Mouse (Mus musculus): Measurements from ENCODE around the gene Svs3a. TPM values are rescaled to one million over a fixed set of nuclear protein-coding genes. Genes with fewer than 3 reads are reported as not detected.
"Not testable (repeated sequence)": the region's sequence is repeated elsewhere in the genome, so short reads cannot be mapped to it uniquely, and the experiment has no call there.

Svs3a gene
- polyA plus RNA-seq (2014; fragmentation: Nextera tagmentation; extraction: Ambion mirVana) = not detected in 2 replicates

- not testable (repeated sequence) for H3K27ac ChIP-seq (ENCODE audit: low read depth, low read length); ATAC-seq; H3K4me2 ChIP-seq (ENCODE audit: low read length); H3K27me3 ChIP-seq (replicated peaks; ENCODE audit: control insufficient read depth, insufficient read depth, low read length); H3K4me3 ChIP-seq (ENCODE audit: low read depth, low read length); H3K4me1 ChIP-seq (ENCODE audit: control insufficient read depth, insufficient read depth, low read length); DNase-seq (ENCODE audit: low spot score); H3K36me3 ChIP-seq (ENCODE audit: control insufficient read depth, insufficient read depth, low read length); H3K9me3 ChIP-seq (replicated peaks; ENCODE audit: control insufficient read depth, low read length); H3K9ac ChIP-seq (ENCODE audit: low read length)
- WGBS = 78% methylated on average over 1 of the region's 1 CpGs
Observed at GRCm38 (mm10) chr2:164288968-164289367, at the start of gene Svs3a. Gene Svs3a, plus strand, starts transcription at chr2:164289268.

GRCm38 (mm10) chr2:164256540-164256939 is 32.5 kb upstream of the Svs3a start, which contains the start of gene Svs3b:
Gene Svs3b, minus strand, starts transcription at chr2:164256640.
- H3K27me3 ChIP-seq (replicated peaks; ENCODE audit: control insufficient read depth, insufficient read depth, low read length); DNase-seq (ENCODE audit: low spot score): not testable (repeated sequence)
- WGBS = 95% methylated on average over 1 of the region's 1 CpGs

GRCm38 (mm10) chr2:164278359-164278758 is 10.7 kb upstream of the Svs3a start, which contains the start of gene Svs4:
Gene Svs4, minus strand, starts transcription at chr2:164278459.
- Histone ChIP-seq H3K4me2 (ENCODE audit: low read length) (no peak within 1 kb of the TSS), H3K27me3 (replicated peaks; ENCODE audit: control insufficient read depth, insufficient read depth, low read length) (no peaks in the 10 kb centered on the region), H3K9ac (ENCODE audit: low read length) (no peak within 1 kb of the TSS), H3K36me3 (ENCODE audit: control insufficient read depth, insufficient read depth, low read length) (no peaks in the 10 kb centered on the region), H3K27ac (ENCODE audit: low read depth, low read length) (no peak within 1 kb of the TSS), H3K4me1 (ENCODE audit: control insufficient read depth, insufficient read depth, low read length) (no peaks in the 10 kb centered on the region), H3K4me3 (ENCODE audit: low read depth, low read length) (no peak within 1 kb of the TSS), H3K9me3 (replicated peaks; ENCODE audit: control insufficient read depth, low read length) (no peaks in the 10 kb centered on the region)
- WGBS = 97% methylated on average over 4 of the region's 4 CpGs
- ATAC-seq (no peak), DNase-seq (ENCODE audit: low spot score) (no peak)

More at GRCm38 (mm10) chr2:164256540-164256939, 32.5 kb upstream of the Svs3a start, which contains the start of gene Svs3b:
- H3K4me1 ChIP-seq (ENCODE audit: control insufficient read depth, insufficient read depth, low read length); H3K27ac ChIP-seq (ENCODE audit: low read depth, low read length); H3K9me3 ChIP-seq (replicated peaks; ENCODE audit: control insufficient read depth, low read length); H3K4me3 ChIP-seq (ENCODE audit: low read depth, low read length); H3K36me3 ChIP-seq (ENCODE audit: control insufficient read depth, insufficient read depth, low read length); H3K4me2 ChIP-seq (ENCODE audit: low read length); ATAC-seq; H3K9ac ChIP-seq (ENCODE audit: low read length): not testable (repeated sequence)

- Histone ChIP-seq H3K4me2 (ENCODE audit: low read length) (no peak overlapping the region), H3K36me3 (ENCODE audit: control insufficient read depth, insufficient read depth, low read length) (no peaks in the 10 kb centered on the region), H3K4me3 (ENCODE audit: low read depth, low read length) (no peak overlapping the region), H3K4me1 (ENCODE audit: control insufficient read depth, insufficient read depth, low read length) (no peaks in the 10 kb centered on the region), H3K27me3 (replicated peaks; ENCODE audit: control insufficient read depth, insufficient read depth, low read length) (no peaks in the 10 kb centered on the region), H3K27ac (ENCODE audit: low read depth, low read length) (no peak overlapping the region), H3K9ac (ENCODE audit: low read length) (no peak overlapping the region), H3K9me3 (replicated peaks; ENCODE audit: control insufficient read depth, low read length) (no peaks in the 10 kb centered on the region)
- ATAC-seq (no peak), DNase-seq (ENCODE audit: low spot score) (no peak)
- 86% methylated on average over 5 of the region's 5 CpGs for WGBS
Observed at GRCm38 (mm10) chr2:164312599-164312998, 23.5 kb downstream of the Svs3a start.

- not testable (repeated sequence) for H3K27me3 ChIP-seq (replicated peaks; ENCODE audit: control insufficient read depth, insufficient read depth, low read length); H3K36me3 ChIP-seq (ENCODE audit: control insufficient read depth, insufficient read depth, low read length); H3K9ac ChIP-seq (ENCODE audit: low read length); H3K4me3 ChIP-seq (ENCODE audit: low read depth, low read length); H3K27ac ChIP-seq (ENCODE audit: low read depth, low read length); H3K4me1 ChIP-seq (ENCODE audit: control insufficient read depth, insufficient read depth, low read length); ATAC-seq; H3K9me3 ChIP-seq (replicated peaks; ENCODE audit: control insufficient read depth, low read length); DNase-seq (ENCODE audit: low spot score); H3K4me2 ChIP-seq (ENCODE audit: low read length)
Observed at GRCm38 (mm10) chr2:164315460-164315859, 26.4 kb downstream of the Svs3a start.

- not testable (repeated sequence) for H3K4me1 ChIP-seq (ENCODE audit: control insufficient read depth, insufficient read depth, low read length); H3K9ac ChIP-seq (ENCODE audit: low read length); ATAC-seq; H3K36me3 ChIP-seq (ENCODE audit: control insufficient read depth, insufficient read depth, low read length); H3K4me2 ChIP-seq (ENCODE audit: low read length); H3K27ac ChIP-seq (ENCODE audit: low read depth, low read length); H3K9me3 ChIP-seq (replicated peaks; ENCODE audit: control insufficient read depth, low read length); DNase-seq (ENCODE audit: low spot score); H3K27me3 ChIP-seq (replicated peaks; ENCODE audit: control insufficient read depth, insufficient read depth, low read length); H3K4me3 ChIP-seq (ENCODE audit: low read depth, low read length)
- WGBS = 67% methylated on average over 1 of the region's 1 CpGs
Observed at GRCm38 (mm10) chr2:164316451-164316850, 27.4 kb downstream of the Svs3a start, which contains the start of gene Svs6. Gene Svs6, plus strand, starts transcription at chr2:164316751.

GRCm38 (mm10) chr2:164320983-164321382 is 31.9 kb downstream of the Svs3a start:
- Histone ChIP-seq H3K4me2 (ENCODE audit: low read length) (no peak overlapping the region), H3K4me3 (ENCODE audit: low read depth, low read length) (no peak overlapping the region), H3K36me3 (ENCODE audit: control insufficient read depth, insufficient read depth, low read length) (no peaks in the 10 kb centered on the region), H3K27ac (ENCODE audit: low read depth, low read length) (no peak overlapping the region), H3K9ac (ENCODE audit: low read length) (no peak overlapping the region), H3K4me1 (ENCODE audit: control insufficient read depth, insufficient read depth, low read length) (no peaks in the 10 kb centered on the region), H3K9me3 (replicated peaks; ENCODE audit: control insufficient read depth, low read length) (no peaks in the 10 kb centered on the region), H3K27me3 (replicated peaks; ENCODE audit: control insufficient read depth, insufficient read depth, low read length) (no peaks in the 10 kb centered on the region)
- ATAC-seq (no peak), DNase-seq (ENCODE audit: low spot score) (no peak)
- WGBS = 89% methylated on average over 6 of the region's 6 CpGs

- DNase-seq (ENCODE audit: low spot score); H3K4me2 ChIP-seq (ENCODE audit: low read length); H3K27ac ChIP-seq (ENCODE audit: low read depth, low read length); H3K4me3 ChIP-seq (ENCODE audit: low read depth, low read length); H3K27me3 ChIP-seq (replicated peaks; ENCODE audit: control insufficient read depth, insufficient read depth, low read length); H3K9me3 ChIP-seq (replicated peaks; ENCODE audit: control insufficient read depth, low read length); H3K36me3 ChIP-seq (ENCODE audit: control insufficient read depth, insufficient read depth, low read length); ATAC-seq; H3K9ac ChIP-seq (ENCODE audit: low read length); H3K4me1 ChIP-seq (ENCODE audit: control insufficient read depth, insufficient read depth, low read length): not testable (repeated sequence)
- 75% methylated on average over 3 of the region's 3 CpGs for WGBS
Observed at GRCm38 (mm10) chr2:164332440-164332839, 43.4 kb downstream of the Svs3a start, which contains the start of gene Svs5. Gene Svs5, plus strand, starts transcription at chr2:164332740.
